Mouse (Mus musculus) lung, adult 18-20 months (tissue): ENCODE measurements at regions not wholly inside any gene's neighbourhood (a gene's known extent, or its start where the extent isn't known, plus 50 kb on each side); places are given as distances from the start of the nearest gene placed in this dataset.

Experiments used
- DNase-seq, 2 experiments: peaks; one replicate each; pipeline ENCODE4 v3.0.0; 2022; ENCODE audit warnings: mixed read lengths in 2 of 2

DNA sequence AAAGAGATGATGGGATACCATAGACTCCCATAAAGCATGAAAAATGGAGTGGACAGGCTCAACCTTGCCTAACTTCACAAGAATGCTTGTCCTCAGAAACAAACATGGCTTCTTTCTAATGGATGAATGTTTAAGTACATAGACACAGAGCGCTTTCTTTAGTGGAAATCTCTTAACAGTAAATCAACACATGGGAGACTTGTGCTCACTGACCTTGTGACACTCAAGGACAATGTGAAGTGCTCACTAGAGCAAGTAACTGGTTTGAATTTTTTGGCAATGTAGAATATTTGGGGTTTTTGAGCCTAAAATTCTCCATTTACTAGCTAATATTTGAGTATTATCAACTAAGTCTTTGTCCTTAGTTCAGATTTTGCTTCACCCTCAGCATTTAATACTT lies 88.0 kb downstream of the Tent5c start:
- no peak for DNase-seq

DNA sequence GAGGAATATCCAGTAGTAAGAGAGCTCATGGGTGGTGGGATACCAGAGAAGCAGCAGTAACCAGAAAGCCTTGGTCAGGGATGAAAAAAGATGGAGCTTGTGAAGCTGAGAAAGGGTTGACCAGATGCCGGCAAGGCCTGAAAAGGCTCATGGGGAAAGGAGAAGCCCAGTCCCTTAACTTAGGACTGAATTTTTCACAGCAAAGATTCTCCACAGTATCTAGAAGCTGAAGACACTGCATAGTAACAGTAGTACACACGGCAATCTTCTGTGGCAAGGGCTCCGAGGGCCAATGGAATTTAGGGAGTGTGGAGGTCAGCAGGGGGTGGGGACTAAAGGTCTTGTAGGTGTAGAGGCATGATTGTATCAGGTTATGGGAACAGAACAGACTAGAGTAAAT lies 91.6 kb downstream of the Tent5c start:
- no peak for DNase-seq

DNA sequence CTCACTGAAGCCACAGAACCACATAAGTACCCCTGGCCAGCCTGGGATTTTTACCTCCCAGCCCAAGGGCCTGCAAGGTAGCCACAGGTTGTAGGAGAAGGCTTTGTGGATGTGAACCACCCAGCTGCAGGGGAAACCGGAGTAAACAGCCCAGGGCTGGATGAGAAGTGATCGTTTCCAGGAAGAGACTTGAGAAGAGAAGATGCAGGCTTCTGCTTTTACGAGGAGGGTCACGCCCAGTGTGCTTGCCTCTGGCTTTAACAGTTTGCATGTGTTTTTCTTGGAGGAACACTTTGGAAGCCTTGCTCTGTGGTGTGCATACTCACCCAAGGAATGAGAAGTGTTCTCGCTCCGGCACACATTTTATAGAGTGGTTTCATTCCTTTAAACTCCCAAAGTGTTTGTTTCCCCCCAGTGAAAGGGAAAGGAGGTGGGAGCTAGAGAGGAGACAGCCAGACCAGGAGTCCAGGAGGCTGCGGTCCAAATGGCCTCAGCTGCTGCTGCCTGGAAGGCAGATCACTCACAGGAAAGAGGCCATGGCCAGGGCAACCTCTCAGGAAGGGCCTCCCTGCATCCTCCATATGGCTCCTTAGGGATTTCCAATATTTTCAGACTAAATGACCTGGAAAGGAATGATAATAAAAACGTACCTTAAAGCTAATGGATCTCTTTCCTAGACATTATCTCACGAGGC lies 94.1 kb downstream of the Tent5c start:
- no peak for DNase-seq

DNA sequence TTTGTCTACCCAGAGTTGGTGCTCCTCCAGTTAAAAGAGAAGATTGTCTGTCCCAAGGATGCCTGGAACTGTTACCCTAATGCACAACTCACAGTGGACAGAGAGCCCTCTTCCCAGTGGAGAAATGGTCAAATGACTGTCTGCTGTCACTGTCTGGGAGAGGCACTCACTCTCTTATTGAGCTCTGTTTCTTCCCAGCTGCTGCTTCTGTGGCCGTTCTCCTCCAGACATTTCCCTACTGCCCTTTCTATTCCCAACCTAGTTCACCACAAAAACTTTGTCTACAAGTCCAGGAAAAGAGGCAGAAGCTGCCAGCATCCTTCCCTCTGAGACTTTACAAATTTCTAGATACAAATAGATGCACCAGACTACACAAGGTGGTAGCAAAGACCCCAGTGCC lies 95.2 kb downstream of the Tent5c start:
- DNase-seq = no peak

DNA sequence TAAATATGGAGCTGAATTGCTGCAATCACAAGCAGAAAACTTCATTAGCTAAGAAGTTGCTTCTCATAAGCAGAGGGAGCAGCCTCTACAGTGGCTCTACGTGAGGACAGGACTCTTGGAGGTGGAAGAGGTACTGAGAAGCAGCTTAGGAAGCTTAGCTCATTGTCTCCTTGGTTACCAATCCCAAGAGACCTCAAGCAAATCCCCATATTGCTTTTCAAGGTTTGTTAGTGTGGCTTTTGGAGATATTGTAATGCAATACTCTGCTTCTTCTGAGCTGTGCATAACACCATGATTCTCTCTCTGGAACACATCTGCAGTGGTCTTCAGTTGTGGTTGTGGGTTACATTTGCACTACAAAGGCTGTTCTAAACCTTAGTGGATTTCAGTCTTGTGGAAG lies 106.9 kb downstream of the Tent5c start:
- no peak for DNase-seq

DNA sequence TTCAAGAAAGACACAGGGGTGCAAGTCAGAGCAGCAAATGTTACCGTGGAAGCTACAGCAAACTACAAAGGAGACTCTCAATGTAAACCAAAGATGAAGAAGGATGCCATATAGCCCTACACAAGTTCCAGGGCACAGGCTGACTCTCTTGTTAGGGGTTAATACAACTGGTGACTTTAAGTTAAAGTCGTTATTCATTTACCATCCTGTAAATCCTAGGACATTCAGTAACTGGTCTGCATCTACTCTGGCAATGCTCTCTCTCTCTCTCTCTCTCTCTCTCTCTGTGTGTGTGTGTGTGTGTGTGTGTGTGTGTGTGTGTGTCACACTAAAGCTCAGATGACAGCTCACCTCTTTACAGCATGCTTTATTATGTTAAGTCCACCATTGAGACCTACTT lies 107.8 kb downstream of the Tent5c start:
- DNase-seq = no peak

DNA sequence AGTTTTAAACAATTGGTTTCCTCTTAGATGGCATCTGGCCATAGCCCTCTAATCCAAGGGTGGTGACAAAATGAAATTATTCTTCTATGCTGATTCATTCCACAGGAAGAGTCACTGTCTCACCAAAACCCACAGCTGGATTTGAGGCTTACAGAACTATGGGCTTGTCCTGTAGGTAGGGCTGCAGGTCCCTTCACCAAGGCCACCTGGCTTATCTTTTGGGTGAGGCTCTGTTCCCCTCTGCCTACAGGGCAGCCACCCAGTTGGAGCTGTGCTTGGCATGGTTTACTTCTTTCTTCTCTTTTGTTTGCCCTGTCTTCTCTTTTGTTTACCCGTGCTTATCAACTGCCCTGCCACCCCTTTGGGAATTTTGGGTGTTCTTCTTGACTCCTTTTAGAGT lies 113.0 kb downstream of the Tent5c start:
- no peak for DNase-seq

DNA sequence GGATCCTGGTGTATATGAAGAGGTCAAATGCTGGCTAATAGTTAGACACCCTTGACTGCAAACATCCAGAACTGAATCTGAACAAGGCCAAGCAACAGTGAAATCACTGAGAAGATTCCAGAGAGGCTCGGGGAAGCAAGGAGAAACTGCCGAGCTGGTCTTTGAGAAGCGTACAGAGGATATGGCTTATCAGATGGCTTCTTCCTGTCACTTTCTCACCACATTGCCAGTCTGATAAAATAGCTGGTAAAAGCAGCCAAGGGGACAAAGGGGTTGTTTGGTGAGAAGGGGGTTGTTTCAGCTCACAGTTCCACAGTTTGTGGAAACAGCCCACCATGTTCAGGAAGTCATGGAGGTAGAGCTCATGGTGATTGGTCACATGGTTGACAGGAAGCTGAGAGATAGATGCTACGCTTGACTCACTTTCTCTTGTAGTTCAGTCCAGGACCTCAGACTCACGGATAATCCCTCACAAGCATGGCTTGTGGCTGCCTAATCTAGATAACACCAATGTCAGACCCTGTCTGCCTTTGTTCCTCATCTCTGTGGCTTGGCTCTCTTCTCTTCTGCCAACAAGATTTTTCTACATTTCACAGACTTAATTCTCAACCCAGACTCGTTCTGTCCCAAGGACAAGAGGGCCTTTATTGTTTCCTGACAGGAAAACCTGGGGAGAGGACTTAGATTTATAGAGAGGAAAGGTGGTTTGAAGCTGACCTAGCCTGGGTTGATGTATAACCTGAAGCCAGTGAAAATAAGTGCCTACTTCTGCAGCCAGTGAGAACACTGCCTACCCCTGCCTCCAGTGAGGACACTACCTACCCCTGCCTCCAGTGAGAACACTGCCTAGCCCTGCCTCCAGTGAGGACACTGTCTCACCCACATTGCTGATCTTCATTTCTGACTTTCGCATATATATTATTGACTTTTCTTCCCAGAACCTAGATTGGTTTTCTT lies 122.0 kb downstream of the Tent5c start:
- no peak for DNase-seq

DNA sequence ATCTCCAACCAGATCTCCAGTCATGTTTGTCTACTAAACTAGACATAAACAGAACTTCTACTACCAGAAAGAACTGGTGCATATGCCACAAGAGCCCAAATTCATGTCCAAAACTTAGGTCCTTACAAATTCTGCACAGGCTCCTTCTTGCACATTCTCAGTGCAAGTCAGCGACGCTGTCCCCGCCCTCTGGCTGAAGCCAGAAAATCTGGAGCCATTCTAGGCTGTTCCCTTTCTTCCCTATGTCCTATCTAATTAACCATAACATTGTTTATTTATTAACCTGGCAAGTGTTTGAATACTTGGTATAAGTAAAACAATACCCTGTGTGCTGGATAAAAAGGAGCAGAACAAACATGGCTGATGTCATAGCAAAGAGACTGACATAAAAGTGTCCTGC lies 122.7 kb downstream of the Tent5c start:
- no peak for DNase-seq

DNA sequence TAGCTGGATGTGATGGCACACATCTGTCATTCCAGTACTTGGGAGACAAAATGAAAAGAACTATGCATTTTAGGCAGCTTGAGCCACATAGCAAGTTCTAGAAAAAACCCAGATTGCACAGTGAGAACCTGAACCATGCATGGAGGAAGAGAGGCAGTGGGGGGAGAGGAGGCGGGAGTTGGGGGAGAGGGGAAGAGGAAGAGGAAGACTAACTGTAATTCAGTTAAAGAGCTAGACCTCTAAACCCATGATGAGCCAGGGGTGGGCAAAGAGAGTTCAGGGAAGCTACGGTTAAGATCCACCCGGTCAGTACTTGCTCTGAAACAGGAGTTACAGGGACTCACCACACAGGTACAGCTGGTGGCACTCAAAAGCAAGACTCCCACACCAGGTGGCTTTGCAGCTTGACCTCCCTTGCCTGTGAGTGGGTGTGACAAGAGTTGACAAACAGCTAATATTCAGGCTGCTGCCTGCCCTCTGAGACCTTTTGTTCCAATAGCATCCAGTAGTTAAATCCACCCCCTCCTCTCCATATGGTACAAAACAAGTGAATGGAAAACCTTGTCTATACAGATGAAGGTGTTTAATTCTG lies 123.7 kb downstream of the Tent5c start:
- DNase-seq = peak; percentile 12 to 14

DNA sequence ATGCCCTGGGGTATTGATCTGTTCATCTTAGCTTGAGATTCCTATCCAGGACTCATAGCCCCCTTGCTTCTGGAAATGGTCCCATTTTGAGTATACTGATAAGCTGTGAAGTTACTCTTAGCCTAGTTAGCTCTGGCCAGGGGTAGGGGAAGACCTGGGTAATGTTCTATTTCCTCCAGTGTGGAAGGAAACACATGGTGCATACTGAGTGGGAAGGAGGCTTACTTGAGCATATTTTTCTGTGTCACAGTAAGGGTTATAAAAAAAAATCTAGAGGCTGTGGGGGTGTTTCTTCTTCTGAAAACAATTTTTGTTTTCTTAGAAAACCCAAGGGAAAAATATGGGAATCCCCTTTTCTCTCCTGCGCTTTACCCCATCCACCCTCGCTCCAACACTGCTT lies 124.4 kb downstream of the Tent5c start:
- DNase-seq = no peak

DNA sequence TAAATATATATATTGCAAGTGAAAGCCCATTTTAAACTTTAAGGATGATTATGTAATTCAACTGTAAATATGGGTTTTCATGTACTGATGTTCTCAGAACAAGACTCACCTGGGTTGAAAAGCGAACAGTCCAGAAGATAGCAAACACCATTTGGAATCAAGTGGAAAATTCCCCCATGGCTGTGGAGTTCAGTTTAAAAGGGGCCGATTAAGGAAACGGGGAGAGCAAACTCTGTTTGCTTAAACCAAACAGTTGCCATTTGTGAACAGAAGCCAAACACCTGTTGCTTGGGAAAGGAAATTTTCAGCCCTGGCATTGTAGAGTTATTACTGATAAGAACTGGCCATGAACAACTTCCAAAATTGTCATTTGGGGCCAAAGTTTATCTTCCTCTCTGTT lies 126.1 kb downstream of the Tent5c start:
- no peak for DNase-seq

DNA sequence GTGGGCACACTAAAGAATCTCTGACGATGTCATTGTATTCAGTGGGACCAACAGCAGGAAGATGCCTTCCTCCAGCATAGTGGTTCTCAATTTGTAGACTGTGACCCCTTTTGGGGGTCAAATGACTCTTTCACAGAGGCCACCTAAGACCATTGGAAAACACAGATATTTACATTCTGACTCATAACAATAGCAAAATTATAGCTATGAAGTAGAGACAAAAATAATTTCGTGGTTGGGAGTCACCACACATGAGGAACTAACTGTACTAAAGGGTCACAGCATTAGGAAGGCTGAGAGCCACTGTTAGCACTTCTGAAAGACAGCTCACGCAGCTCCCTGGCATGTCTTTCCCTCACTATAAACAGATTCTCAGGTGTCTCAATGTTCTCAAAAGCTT lies 129.1 kb downstream of the Tent5c start:
- DNase-seq = no peak

DNA sequence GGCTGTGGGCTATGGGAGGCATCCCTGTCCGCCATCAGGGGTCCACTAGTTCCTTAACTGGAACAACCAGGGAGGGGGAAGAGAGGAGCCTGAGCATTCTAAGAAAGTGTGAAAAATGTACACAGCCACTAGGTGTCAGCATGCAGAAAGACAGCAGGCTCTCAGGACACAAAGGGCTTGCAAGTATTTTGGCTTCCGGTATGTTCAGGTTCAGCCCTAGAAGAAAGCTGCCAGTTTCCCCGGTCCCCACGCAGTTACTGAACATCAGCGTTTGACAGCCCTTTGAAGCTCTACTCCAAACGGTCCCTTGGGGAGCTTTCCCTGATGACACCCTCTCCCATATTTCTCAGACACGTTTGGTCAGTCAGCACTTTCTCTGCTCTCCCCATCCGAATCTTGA lies 130.1 kb downstream of the Tent5c start:
- DNase-seq = peak; percentile 12 to 33

DNA sequence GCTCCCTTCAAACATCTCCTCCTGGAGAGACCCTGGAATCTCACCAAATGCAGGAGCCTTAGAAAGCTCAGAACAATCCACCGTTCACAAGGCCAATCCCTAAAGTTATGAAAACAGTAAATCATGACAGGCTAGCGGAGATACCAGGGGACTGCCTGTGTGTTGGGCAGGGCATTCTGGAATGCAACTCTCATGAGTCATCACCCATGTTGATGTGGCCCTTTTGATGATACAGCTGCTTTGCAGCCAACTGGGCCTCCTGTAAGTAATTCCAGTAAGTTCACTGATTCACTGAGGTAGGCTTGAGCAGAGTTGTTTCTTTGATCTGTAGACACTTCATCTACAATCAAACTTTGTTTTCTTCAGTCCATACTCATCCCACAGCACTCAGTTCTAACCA lies 155.6 kb downstream of the Tent5c start:
- peak in 1 of 2 experiments; percentile 6 for DNase-seq

DNA sequence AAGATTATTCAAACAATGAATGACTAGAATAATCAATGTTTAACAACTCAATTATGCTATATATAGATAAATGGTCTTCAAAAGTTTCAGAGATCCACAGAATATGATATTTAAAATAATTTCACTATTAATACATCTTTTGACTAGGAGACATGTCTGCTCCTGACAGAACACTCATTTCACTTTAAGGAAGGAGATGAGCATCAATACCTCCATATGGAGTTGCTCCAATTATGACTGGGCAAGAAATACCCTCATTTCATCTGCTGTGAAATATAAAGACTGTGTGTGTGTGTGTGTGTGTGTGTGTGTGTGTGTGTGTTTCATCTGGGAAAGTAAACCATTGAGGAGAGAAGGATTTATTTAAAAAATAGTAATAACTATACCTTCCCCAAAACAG lies 156.2 kb upstream of the Wdr3 start:
- no peak for DNase-seq

DNA sequence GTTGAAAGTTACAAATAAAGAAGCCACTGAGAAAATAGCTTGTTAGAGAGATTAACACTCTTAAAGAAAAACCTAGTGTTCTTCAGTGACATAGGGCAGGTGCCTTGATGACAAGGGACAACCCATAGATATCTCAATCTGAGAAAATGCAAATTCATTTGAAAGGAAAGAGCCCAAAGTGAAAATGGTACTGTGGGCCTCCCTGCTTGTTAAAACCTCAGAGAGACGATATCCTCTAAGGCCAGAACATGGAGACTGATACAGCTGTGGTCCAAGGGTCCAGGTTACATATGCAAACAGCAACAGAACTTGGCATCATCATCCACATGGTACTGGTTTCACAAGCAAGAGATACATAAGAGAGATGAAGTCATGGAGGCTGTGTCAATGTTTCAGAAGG lies 125.6 kb upstream of the Wdr3 start:
- DNase-seq = no peak

DNA sequence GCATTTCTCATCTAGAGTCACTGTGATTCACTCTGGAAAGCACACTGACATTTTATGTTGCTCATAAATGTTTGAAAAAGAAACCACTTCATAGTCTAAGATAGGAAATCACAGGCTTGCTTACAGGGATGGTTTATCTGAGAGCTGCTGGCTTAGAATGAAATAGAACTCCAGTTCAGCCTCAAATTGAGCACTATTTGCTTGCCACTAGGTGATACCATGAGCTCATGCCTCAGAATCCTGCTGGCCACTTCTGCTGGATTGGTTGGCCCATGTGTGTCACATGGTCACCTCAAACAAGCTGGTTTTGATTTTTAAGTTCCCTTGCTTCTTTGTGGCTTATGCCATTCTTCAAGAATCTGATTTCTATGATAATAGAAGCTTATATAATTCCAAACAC lies 104.8 kb upstream of the Wdr3 start:
- no peak for DNase-seq

DNA sequence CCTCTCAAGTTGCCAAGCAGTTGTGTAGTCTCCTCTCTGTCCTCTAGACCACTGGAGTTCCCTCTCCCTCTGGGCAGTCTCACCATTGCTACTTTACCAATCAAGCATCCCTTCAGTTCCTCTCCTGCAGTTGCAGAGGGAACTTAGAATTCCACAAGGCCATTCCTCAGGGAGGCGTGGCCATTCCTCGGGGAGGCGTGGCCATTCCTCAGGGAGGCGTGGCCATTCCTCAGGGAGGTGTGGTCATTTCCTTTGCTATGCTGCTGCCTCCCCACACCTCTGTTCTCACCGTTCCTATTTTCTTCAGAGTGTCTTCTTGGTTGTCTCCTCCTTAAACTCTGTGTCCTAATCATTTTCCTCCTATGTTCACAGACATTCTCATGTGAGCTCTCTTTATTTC lies 102.8 kb upstream of the Wdr3 start:
- no peak for DNase-seq
